Mouse (Mus musculus): ENCODE results near the gene Kif2b.

Gene Kif2b

GRCm38 (mm10) chr11:91577317-91577716, at the start of gene Kif2b:
Kif2b (minus strand) TSS chr11:91577558.
- no peak for DNase-seq

- no peak for DNase-seq
These were observed 15.7 kb upstream of the Kif2b start for GRCm38 (mm10) chr11:91593088-91593487.

GRCm38 (mm10) chr11:91576856-91577255, 502 bp downstream of the Kif2b start:
- no peak for DNase-seq

- DNase-seq, result no peak
These were observed 2.0 kb downstream of the Kif2b start for GRCm38 (mm10) chr11:91575406-91575805.

- no peak for DNase-seq
These were observed 2.9 kb downstream of the Kif2b start for GRCm38 (mm10) chr11:91574477-91574876.

GRCm38 (mm10) chr11:91530737-91531136, 46.6 kb downstream of the Kif2b start:
- DNase-seq, result no peak

Data from cerebellum, adult 18-20 months (tissue).